Mouse (Mus musculus) CD4-positive, CD25-positive, alpha-beta regulatory T cell, adult 2 months (primary cell): ENCODE measurements at regions not wholly inside any gene's neighbourhood (a gene's known extent, or its start where the extent isn't known, plus 50 kb on each side); places are given as distances from the start of the nearest gene placed in this dataset.
"Not testable (repeated sequence)": the region's sequence is repeated elsewhere in the genome, so short reads cannot be mapped to it uniquely, and the experiment has no call there.

Experiments
- DNase-seq: peaks from one replicate; pipeline ENCODE4 v3.0.0-alpha.2; 2012; ENCODE audit warnings: low read depth, low spot score

DNA sequence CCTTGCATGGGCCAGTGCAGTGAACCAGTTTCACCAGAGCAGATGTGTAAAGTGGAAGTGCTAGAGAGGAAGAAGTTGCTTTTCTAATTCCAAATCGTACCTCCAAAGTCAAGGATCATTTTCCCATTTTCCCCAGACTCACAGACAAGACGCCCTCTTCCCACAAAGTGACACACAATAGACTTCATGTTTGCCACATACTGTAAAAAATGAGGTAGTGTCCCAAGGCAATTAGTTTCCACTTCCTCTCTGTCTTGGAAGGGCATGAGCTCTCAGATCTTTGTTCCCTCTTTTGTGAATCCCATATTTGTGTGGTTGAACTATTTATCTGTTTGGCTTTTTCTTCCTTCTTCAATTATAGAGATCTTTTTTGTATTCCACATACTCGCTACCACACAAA, 137.0 kb downstream of the Sptssa start:
- DNase-seq: no peak

DNA sequence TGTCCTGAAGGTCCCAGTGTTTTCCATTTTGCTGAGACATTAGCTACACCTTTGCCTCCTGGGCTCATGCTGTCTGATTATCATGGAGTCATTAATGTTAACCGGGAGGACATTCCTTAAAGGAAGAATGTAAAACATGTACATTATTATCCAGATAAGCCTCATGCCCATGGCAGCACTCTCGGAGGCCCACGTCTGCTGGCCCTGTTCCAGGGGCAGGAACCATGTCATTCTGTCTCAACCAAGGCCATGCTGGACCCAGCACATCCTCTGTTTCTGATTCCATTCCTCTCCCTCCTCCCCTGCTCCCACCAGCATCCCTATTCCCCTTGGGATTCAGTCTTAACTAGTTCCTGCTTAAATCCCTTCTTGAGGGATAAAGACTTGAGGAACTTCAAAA, 139.1 kb downstream of the Sptssa start:
- DNase-seq: no peak

DNA sequence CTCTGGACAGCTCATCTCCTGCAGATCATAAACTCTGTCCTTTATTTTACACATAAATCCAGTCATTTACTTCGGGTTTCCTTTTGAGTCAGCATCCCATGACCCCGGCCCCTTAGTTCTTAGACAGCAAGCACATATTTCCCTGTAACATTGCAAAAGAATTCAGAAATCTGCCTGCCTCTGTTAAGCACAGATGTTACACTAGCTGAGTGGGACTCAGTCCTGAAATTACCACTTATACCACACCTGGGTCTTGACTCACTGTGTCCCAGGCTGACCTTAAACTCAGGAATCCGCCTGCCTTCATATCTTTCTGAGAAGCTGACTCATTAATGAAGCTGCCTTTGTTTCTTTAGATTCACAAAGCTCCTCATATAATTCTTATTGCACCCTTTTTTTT, 139.9 kb downstream of the Sptssa start:
- no peak for DNase-seq

GRCm38 (mm10) chr12:54516039-54516438, 140.3 kb downstream of the Sptssa start:
- DNase-seq: not testable (repeated sequence)

GRCm38 (mm10) chr12:54509903-54510302, 146.5 kb downstream of the Sptssa start:
- no peak for DNase-seq

- DNase-seq: no peak
These were observed 153.6 kb downstream of the Sptssa start for GRCm38 (mm10) chr12:54502775-54503174.

DNA sequence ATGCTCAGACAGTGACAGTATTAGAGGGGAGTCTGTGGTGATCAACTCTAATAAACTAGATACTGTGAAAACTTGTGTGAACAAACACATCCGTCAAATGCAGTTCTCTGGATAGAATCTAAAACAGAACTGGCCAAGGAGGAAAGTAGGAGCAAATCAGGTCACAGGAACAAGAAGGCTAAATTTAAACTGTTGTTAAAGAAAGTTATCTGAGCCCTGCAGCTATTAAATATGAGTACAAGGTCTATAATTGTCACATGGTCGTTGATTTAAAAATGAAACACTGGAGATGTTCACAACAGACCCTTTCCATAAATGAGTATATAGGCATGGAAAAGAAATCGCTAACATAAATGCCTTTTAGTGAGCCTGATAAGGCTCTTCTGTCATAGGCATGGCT, 156.4 kb downstream of the Sptssa start:
- DNase-seq: no peak

DNA sequence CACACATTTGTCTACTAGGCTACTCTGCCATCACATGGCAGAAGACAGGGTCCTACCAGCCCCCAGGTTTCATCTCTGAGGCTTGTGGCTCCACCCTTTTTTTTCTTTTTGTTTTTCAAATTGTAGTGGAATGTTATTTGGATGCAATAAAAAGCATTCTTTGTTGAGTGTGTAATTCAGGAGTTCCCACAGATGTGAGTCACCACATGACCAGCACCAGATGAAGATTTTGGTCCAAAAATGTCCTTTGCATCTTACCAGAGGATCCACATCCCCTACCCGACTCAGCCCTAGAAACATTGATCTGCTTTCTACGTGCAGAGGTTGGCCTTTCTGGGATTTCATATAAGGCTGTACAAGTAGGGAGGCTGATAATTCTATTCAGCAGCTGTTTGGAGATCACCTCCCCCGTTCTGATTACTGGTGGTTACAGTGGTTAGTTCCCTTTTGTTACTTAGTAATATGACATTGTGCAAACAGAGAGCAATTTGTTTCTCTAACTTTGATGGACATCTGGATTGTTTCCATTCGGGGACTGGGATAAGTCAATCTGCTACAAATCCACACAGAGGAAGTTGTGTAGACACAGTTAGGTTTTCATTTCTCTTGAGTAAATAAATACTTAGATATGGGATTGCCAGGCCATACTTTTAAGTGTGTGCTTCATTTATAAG, 160.5 kb downstream of the Sptssa start:
- DNase-seq: no peak

GRCm38 (mm10) chr12:54494756-54495375, 161.5 kb downstream of the Sptssa start:
- DNase-seq: no peak

DNA sequence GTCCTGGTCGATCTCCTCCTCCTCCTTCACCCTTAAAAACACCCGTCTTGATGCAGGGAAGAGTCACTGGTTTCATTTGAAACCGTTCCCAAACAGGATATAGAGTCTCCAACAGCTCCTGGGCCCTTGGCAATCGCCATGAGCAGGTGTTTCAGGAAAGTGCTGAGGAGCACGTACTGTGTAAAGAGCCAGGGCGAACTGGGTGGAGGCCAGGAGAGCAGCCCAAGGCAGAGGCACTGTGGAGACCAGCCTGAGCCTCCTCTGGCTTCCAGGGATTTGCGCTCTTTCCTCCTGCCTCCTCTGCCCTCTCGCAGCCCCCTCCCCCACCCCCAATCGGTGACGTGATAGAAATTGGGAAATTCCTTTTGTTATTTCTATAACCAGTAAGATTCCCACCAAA, 163.6 kb downstream of the Sptssa start:
- DNase-seq: no peak

- no peak for DNase-seq
These were observed 165.9 kb downstream of the Sptssa start for GRCm38 (mm10) chr12:54490460-54490859.

DNA sequence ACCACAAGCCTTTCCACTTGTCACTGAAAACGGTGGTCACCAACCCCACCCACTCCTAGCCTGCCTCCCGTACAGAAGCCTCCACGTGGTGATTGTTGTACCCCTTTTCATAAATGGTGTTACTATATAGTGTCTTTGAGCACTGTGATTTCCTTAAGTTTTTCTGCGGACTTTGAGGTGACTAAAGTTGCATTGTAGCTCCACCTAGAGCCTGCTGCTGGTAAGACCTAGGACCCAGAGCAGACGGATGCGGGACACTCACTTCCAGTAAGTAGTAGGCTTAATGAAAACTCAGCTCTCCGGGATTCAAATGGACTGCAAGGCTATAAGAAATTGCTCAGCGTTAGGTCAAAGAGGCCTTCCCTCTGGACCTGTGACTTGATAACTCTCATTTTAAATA, 166.7 kb downstream of the Sptssa start:
- peak; percentile 77 for DNase-seq

- no peak for DNase-seq
These were observed 168.7 kb downstream of the Sptssa start for GRCm38 (mm10) chr12:54487689-54488088.

- no peak for DNase-seq
These were observed 174.4 kb downstream of the Sptssa start for GRCm38 (mm10) chr12:54482020-54482419.

DNA sequence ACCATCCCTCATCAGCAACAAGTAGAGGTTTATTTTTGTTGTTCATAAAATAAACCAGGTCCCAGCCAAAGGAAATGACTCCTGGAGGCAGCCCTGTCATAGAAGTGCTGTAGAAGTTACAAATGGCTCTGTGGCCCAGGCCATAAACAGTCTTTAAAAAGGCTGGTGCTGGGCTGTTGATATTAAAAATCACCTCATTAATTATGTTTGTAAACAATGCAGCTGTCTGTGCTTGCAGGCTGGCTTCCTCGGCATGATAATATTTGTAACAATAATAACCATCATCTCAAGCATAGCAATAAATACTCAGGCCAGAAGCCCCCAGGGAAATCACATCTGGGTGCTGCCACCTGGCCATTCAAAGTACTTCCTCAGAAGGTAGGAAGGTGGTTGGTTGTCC, 176.5 kb downstream of the Sptssa start:
- no peak for DNase-seq

GRCm38 (mm10) chr12:54472881-54473280, 183.5 kb downstream of the Sptssa start:
- DNase-seq: no peak

GRCm38 (mm10) chr12:54472407-54472806, 184.0 kb downstream of the Sptssa start:
- no peak for DNase-seq

GRCm38 (mm10) chr12:54467635-54468034, 188.7 kb downstream of the Sptssa start:
- DNase-seq: no peak

GRCm38 (mm10) chr12:54463806-54464205, 192.6 kb downstream of the Sptssa start:
- DNase-seq: no peak

DNA sequence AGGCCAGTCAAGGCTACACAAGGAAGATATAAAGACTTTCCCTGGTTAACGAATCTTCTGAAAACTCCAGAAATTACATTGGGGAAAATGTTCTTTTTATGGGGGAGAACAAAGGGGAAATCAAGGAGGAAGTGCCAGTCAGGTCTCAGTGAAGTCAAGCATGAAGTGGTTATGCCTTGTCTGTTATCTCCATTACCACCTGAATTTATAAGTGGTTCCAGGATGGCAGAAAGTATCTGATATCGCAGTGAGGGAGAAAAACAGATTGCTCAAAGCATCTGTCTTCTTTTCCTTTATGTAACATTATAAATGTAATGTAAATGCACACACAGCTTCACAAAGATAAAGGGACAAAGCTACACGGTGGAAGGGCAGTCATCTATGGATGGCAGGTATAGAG, 195.0 kb downstream of the Sptssa start:
- DNase-seq: no peak

DNA sequence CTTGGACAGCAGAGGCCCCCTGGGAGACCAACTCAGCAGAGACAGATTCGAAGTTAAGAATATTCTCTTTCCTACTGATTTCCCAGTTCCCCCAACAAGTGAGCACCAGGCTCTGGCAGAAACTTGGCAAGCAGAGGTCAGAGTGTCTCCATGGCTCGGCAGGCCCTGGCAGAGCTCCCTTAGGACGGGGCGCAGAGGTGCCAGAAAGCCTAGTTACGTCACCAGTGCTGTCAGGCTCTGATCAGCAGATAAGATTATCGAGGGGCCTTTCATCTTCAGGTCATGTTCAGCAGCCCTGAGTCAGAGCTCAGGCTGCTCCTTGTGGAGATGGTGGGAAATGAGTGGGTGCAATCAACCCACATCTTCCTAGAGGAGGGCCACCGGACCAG, 196.2 kb downstream of the Sptssa start:
- peak; percentile 56 for DNase-seq

GRCm38 (mm10) chr12:54459462-54460134, 196.8 kb downstream of the Sptssa start:
- peak; percentile 56 for DNase-seq

DNA sequence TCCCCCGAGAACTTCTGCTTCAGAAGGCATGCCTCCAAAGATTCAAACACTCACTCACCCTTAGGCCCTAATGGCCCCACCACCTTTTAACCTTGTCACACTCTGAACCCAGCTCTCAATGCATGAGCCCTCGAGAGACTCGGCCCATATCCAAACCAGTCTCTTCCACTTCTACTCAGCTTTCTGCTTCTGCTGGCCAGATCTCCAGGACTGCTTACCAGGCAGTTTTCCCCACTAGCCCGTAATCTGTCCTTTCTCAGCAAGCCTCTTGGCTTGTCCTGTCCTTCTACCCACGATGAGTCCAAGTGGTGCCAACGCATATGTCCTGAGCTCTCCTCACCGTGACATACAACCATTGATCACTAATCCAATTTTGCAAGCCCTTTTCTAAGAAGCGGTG, 199.6 kb downstream of the Sptssa start:
- no peak for DNase-seq
